Mouse (Mus musculus) olfactory bulb, adult 2 months (tissue): ENCODE measurements around the gene Zfp953. TPM values are rescaled to one million over a fixed set of nuclear protein-coding genes. Genes with fewer than 3 reads are reported as not detected.

Experiments
- H3K27ac ChIP-seq: fragments of 200-500 bp; 2 replicates; pipeline ENCODE4 v1.5.1; 2012; ENCODE audit warnings: low read depth, low read length; ENCODE audit not compliant: insufficient read depth
- H3K4me1 ChIP-seq: fragments of 200-500 bp; 2 replicates; pipeline ENCODE4 v1.6.1; 2012; ENCODE audit warnings: low read length; ENCODE audit not compliant: control insufficient read depth, insufficient read depth
- H3K4me3 ChIP-seq: fragments of 200-500 bp; 2 replicates; pipeline ENCODE4 v1.5.1; 2012; ENCODE audit warnings: mild to moderate bottlenecking, low read depth, low read length, moderate library complexity; ENCODE audit not compliant: insufficient read depth
- CTCF ChIP-seq: fragments of 200-500 bp; IDR thresholded peaks from 2 replicates; pipeline ENCODE4 v1.5.1; 2012; ENCODE audit warnings: low read depth, mild to moderate bottlenecking, low read length, moderate library complexity; ENCODE audit not compliant: insufficient read depth
- POLR2A ChIP-seq: fragments of 200-500 bp; IDR thresholded peaks from 2 replicates; pipeline ENCODE4 v1.6.1; 2012; ENCODE audit warnings: mild to moderate bottlenecking, low read depth, low read length, moderate library complexity; ENCODE audit not compliant: insufficient read depth
- WGBS: fragments of 180-500 bp; shearing (Covaris S2); methylation state at CpG from one replicate; pipeline ENCODE4 v1.1.7; 2018; 5-methylcytosine and 5-hydroxymethylcytosine counted together
- polyA plus RNA-seq: library from polyadenylated mRNA; stranded (reverse); fragments of >200 nt; gene quantifications from 2 replicates; pipeline ENCODE4 v1.2.4, GENCODE M21; 2012; ENCODE audit warnings: low replicate concordance; ENCODE audit not compliant: missing spikeins, insufficient read depth, insufficient read length

The Zfp953 gene
- polyA plus RNA-seq, 1 experiment: not detected

- H3K4me3 ChIP-seq: no peak overlapping the region
- H3K4me1 ChIP-seq: no peaks in the 10 kb centered on the region
- TF ChIP-seq POLR2A (no peak), CTCF (no peak)
- H3K27ac ChIP-seq: no peak overlapping the region
- WGBS: 21% methylated on average over 5 of the region's 5 CpGs
Observed at GRCm38 (mm10) chr13:67306718-67307117, 53.7 kb downstream of the Zfp953 start.

GRCm38 (mm10) chr13:67305822-67306672 is 54.4 kb downstream of the Zfp953 start, which contains the start of gene Zfp457:
Gene Zfp457, minus strand, starts transcription at chr13:67306485.
- H3K27ac ChIP-seq: peak within 1 kb of the TSS; percentile 34; the same call in 1 of the 2 replicates
- H3K4me1 ChIP-seq: no peaks in the 10 kb centered on the region
- H3K4me3 ChIP-seq: peak within 1 kb of the TSS; percentile 61
- WGBS: 5% methylated on average over 16 of the region's 16 CpGs
- no peak for TF ChIP-seq POLR2A
- TF ChIP-seq CTCF: no peak

Other genes starting within 250 kb of the Zfp953 start
- not detected in 2 replicates for gene Rslcan18, start 244.3 kb downstream of the Zfp953 start, polyA plus RNA-seq
- gene Zfp759, start 238.9 kb downstream of the Zfp953 start, polyA plus RNA-seq: not detected in 2 replicates
- not detected in 2 replicates for gene Rsl1, start 187.4 kb downstream of the Zfp953 start, polyA plus RNA-seq
- gene Zfp455, start 166.1 kb downstream of the Zfp953 start, polyA plus RNA-seq: not detected in 2 replicates
- gene Zfp458, start 82.1 kb downstream of the Zfp953 start, polyA plus RNA-seq: not detected in 2 replicates
- gene Zfp457, start 54.1 kb downstream of the Zfp953 start, polyA plus RNA-seq: not detected in 2 replicates
- not detected in 2 replicates for gene Zfp595, start 28.0 kb downstream of the Zfp953 start, polyA plus RNA-seq
- not detected in 2 replicates for gene Gm28044, start 69 bp downstream of the Zfp953 start, polyA plus RNA-seq
- not detected in 2 replicates for gene Gm28041, start 15.1 kb upstream of the Zfp953 start, polyA plus RNA-seq
- gene Zfp456, start 15.2 kb upstream of the Zfp953 start, polyA plus RNA-seq: not detected in 2 replicates
- not detected in 2 replicates for gene Zfp429, start 39.2 kb upstream of the Zfp953 start, polyA plus RNA-seq
- gene Zfp459, start 60.8 kb upstream of the Zfp953 start, polyA plus RNA-seq: not detected in 2 replicates
- gene Zfp874a, start 91.0 kb upstream of the Zfp953 start, polyA plus RNA-seq: not detected in 2 replicates
- 211 and 281 TPM in 2 replicates for gene Zfp874b, start 123.7 kb upstream of the Zfp953 start, polyA plus RNA-seq
- not detected in 2 replicates for gene Zfp58, start 139.9 kb upstream of the Zfp953 start, polyA plus RNA-seq
- not detected in 2 replicates for gene Gm26965, start 165.5 kb upstream of the Zfp953 start, polyA plus RNA-seq
- gene Zfp87, start 165.6 kb upstream of the Zfp953 start, polyA plus RNA-seq: not detected in 2 replicates
- not detected in 2 replicates for gene Zfp748, start 193.2 kb upstream of the Zfp953 start, polyA plus RNA-seq
- gene Zfp729b, start 249.1 kb upstream of the Zfp953 start, polyA plus RNA-seq: not detected in 2 replicates